Comparison of ENCODE assay signal across 7 mouse cellular contexts in the genomic region with DNA sequence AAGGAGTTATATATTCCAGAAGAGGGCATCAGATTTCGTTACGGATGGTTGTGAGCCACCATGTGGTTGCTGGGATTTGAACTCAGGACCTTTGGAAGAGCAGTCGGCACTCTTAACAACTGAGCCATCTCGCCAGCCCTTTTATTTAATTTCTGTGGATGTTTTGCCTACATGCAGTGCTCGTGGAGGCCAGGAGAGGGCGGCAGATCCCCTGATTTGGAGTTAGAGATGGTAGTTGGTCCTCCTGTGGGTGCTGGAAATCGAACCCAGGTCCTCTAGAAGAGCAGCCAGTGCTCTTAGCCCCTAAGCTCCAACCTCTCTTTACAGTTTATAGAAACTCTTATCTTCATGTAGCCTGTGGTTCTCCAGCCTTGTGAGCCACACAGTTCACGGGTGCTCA. TPM values are rescaled to one million over a fixed set of nuclear protein-coding genes. Genes with fewer than 3 reads are reported as not detected.
DNase-seq lines count a peak whose midpoint lies in the region; ATAC-seq and TF ChIP-seq lines count a peak whose summit lies in the region.
"Not testable (repeated sequence)": the region's sequence is repeated elsewhere in the genome, so short reads cannot be mapped to it uniquely, and the experiment has no call there.

No protein-coding gene starts in this region.

- intact Hi-C loops in gastrocnemius, adult 2 months (cut with DNase I) = not testable (repeated sequence)

- H3K9ac ChIP-seq in liver, postnatal 0 days (replicated peaks) = not testable (repeated sequence)

- peaks cover 23% of the 10 kb centered on the region for H3K4me1 ChIP-seq in E14TG2a.4 (replicated peaks; ENCODE audit: low read depth, low read length)
- H3K4me1 ChIP-seq in bone marrow, adult 2 months (ENCODE audit: control insufficient read depth, insufficient read depth, low read length); liver, postnatal 0 days (ENCODE audit: insufficient read depth): not testable (repeated sequence)
- peaks cover 17% of the 10 kb centered on the region for H3K4me1 ChIP-seq in olfactory bulb, adult 2 months (ENCODE audit: control insufficient read depth, insufficient read depth, low read length)

- H3K36me3 ChIP-seq in E14TG2a.4 (ENCODE audit: insufficient read depth, low read length); liver, postnatal 0 days (replicated peaks; ENCODE audit: insufficient read depth, low read length): not testable (repeated sequence)

- DNase-seq in gastrocnemius, adult 2 months; layer of hippocampus, adult 2 months (ENCODE audit: low spot score in 2 of 2); liver, postnatal 0 days: not testable (repeated sequence)
- peak; percentile 43 for DNase-seq in thymus, postnatal 4 days

- H3K4me3 ChIP-seq in E14TG2a.4 (replicated peaks; ENCODE audit: low read length); bone marrow, adult 2 months (replicated peaks; ENCODE audit: control insufficient read depth, low read depth, low read length); gastrocnemius, adult 2 months; layer of hippocampus, adult 2 months; liver, postnatal 0 days (ENCODE audit: low read depth, low read length); olfactory bulb, adult 2 months (ENCODE audit: insufficient read depth, low read depth, low read length): not testable (repeated sequence)

- 80% methylated on average over 8 of the region's 8 CpGs for WGBS in bone marrow, adult 2 months
- WGBS in liver, postnatal 0 days (ENCODE audit: insufficient replicate concordance) = 76% methylated on average over 8 of the region's 8 CpGs
- 85% methylated on average over 8 of the region's 8 CpGs for WGBS in olfactory bulb, adult 2 months

- peak; percentile 61 for TF ChIP-seq CTCF in E14TG2a.4 (conservative IDR thresholded peaks at IDR 0.05; ENCODE audit: low read length)
- TF ChIP-seq CTCF in bone marrow, adult 2 months (IDR thresholded peaks at IDR 0.05; ENCODE audit: control insufficient read depth, insufficient read depth, low read length) = peak; percentile 30; the same call in 1 of the 2 replicates
- peak; percentile 30; the same call in 1 of the 2 replicates for TF ChIP-seq CTCF in gastrocnemius, adult 2 months (IDR thresholded peaks at IDR 0.05)
- TF ChIP-seq CTCF in layer of hippocampus, adult 2 months (conservative IDR thresholded peaks at IDR 0.05) = peak; percentile 53
- peak; percentile 45 for TF ChIP-seq CTCF in liver, postnatal 0 days (IDR thresholded peaks at IDR 0.05; ENCODE audit: low read depth)
- not testable (repeated sequence) for TF ChIP-seq CTCF in olfactory bulb, adult 2 months (IDR thresholded peaks at IDR 0.05; ENCODE audit: insufficient read depth, low read depth, low read length)

- H3K9me3 ChIP-seq in E14TG2a.4 (ENCODE audit: low read length) = peaks cover 12% of the 10 kb centered on the region
- not testable (repeated sequence) for H3K9me3 ChIP-seq in liver, postnatal 0 days (ENCODE audit: low read length)

- not testable (repeated sequence) for H3K4me2 ChIP-seq in liver, postnatal 0 days (ENCODE audit: low read depth, low read length)

- H3K27ac ChIP-seq in bone marrow, adult 2 months (ENCODE audit: control insufficient read depth, insufficient read depth, low read depth, low read length, poor library complexity); gastrocnemius, adult 2 months; layer of hippocampus, adult 2 months; liver, postnatal 0 days (ENCODE audit: low read depth): not testable (repeated sequence)
- H3K27ac ChIP-seq in olfactory bulb, adult 2 months (ENCODE audit: insufficient read depth, low read depth, low read length) = peak overlapping the region; percentile 27; the same call in 1 of the 2 replicates

- not testable (repeated sequence) for ATAC-seq in liver, postnatal 0 days

- TF ChIP-seq EP300 in liver, postnatal 0 days (IDR thresholded peaks at IDR 0.05; ENCODE audit: low read depth) = not testable (repeated sequence)

- not testable (repeated sequence) for TF ChIP-seq POLR2A in bone marrow, adult 2 months (IDR thresholded peaks at IDR 0.05; ENCODE audit: borderline replicate concordance, control insufficient read depth, low read depth, low read length); olfactory bulb, adult 2 months (IDR thresholded peaks at IDR 0.05; ENCODE audit: insufficient read depth, low read depth, low read length)

- not testable (repeated sequence) for H3K27me3 ChIP-seq in E14TG2a.4 (ENCODE audit: insufficient read depth, low read length); liver, postnatal 0 days (ENCODE audit: insufficient read depth, low read length)

RNA-seq across cellular contexts. Expression of gene Mrpl33, which starts 8.1 kb away (rescaled TPM):
- polyA plus RNA-seq in bone marrow, adult 2 months (2011; ENCODE audit: insufficient read depth, insufficient read length, low replicate concordance, missing spikeins) = 89.1 and 162 TPM in 2 replicates
- total RNA-seq in gastrocnemius, adult 2 months (2021) = 100 to 1,000 TPM; 221 to 296 TPM
- total RNA-seq in layer of hippocampus, adult 2 months (2021) = 10 to 100 TPM; 82.1 to 99.8 TPM
- 165 and 167 TPM in 2 replicates for polyA plus RNA-seq in liver, postnatal 0 days (2015; fragmentation: Nextera tagmentation; extraction: Ambion mirVana)
- polyA plus RNA-seq in olfactory bulb, adult 2 months (2012; ENCODE audit: insufficient read depth, insufficient read length, low replicate concordance, missing spikeins) = not detected in 2 replicates
